Mouse (Mus musculus) G1E (cell line): ENCODE results near the gene Prtg.

Experiments
- CTCF ChIP-seq: IDR thresholded peaks from 2 replicates; pipeline ENCODE4 v1.5.1; 2012; ENCODE audit warnings: low read depth, low read length, inconsistent platforms, mixed read lengths
- GATA1 ChIP-seq: IDR thresholded peaks from 2 replicates; pipeline ENCODE4 v1.6.1; 2012; ENCODE audit warnings: borderline replicate concordance, low read length, inconsistent platforms, mixed read lengths
- GATA2 ChIP-seq: IDR thresholded peaks from 2 replicates; pipeline ENCODE4 v1.6.1; 2012; ENCODE audit warnings: low read depth, low read length, inconsistent platforms, borderline replicate concordance
- POLR2AphosphoS5 ChIP-seq: IDR thresholded peaks from 2 replicates; pipeline ENCODE4 v1.6.1; 2012; ENCODE audit warnings: low read depth, low read length, inconsistent platforms; ENCODE audit not compliant: insufficient replicate concordance
- TAL1 ChIP-seq: conservative IDR thresholded peaks from 2 replicates; pipeline ENCODE4 v1.6.1; 2012; ENCODE audit warnings: low read depth, low read length, inconsistent platforms, mixed read lengths

DNA sequence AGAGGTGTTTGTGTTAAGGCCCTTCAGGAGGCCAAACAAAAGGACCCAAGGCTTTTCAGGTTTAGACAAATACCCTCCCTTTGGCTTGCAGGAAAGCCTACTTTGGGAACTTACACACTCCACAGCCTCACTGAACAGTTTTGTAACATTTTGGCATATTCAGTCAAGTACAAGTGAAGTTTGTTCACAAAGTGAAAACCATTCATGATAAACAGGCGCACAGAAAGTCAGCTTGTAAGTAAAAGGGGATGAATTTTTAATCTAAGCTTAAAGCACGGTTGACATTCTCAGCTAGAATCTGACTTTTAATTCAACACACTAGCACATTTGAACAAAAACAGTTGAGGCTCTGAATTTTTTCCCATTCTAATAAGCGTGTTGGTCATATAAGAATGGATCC, 72.9 kb downstream of the Prtg start:
- TF ChIP-seq TAL1 (no peak), CTCF (no peak), GATA1 (no peak), POLR2AphosphoS5 (no peak), GATA2 (no peak)
